Mouse (Mus musculus) hindbrain, embryonic 15.5 days (tissue): ENCODE data around the gene Trcg1. TPM values are rescaled to one million over a fixed set of nuclear protein-coding genes. Genes with fewer than 3 reads are reported as not detected.
"Not testable (repeated sequence)": the region's sequence is repeated elsewhere in the genome, so short reads cannot be mapped to it uniquely, and the experiment has no call there.

ENCODE experiments used
- ATAC-seq: fragments of 200-750 bp; cut with Nextera tagmentation; 2 replicates; pipeline ENCODE4 v1.8.0; 2017; ENCODE audit warnings: low read depth, moderate number of reproducible peaks, moderate TSS enrichment; ENCODE audit not compliant: low FRiP score
- H3K27ac ChIP-seq: fragments of 300-500 bp; sonication (generic); replicated peaks from 2 replicates; pipeline ENCODE4 v1.5.1; 2015; ENCODE audit warnings: mild to moderate bottlenecking, inconsistent platforms
- H3K27me3 ChIP-seq: fragments of 300-500 bp; sonication (generic); 2 replicates; pipeline ENCODE4 v1.6.1; 2015; ENCODE audit warnings: control low read depth, inconsistent platforms
- H3K36me3 ChIP-seq: fragments of 300-500 bp; sonication (generic); 2 replicates; pipeline ENCODE4 v1.6.1; 2015; ENCODE audit warnings: control low read depth, inconsistent platforms
- H3K4me1 ChIP-seq: fragments of 300-500 bp; sonication (generic); replicated peaks from 2 replicates; pipeline ENCODE4 v1.6.1; 2015; ENCODE audit warnings: control low read depth, inconsistent platforms
- H3K4me2 ChIP-seq: fragments of 300-500 bp; sonication (generic); 2 replicates; pipeline ENCODE4 v1.6.1; 2015; ENCODE audit warnings: moderate library complexity, mild to moderate bottlenecking, inconsistent platforms
- H3K4me3 ChIP-seq: fragments of 300-500 bp; sonication (generic); 2 replicates; pipeline ENCODE4 v1.5.1; 2015; ENCODE audit warnings: mild to moderate bottlenecking, inconsistent platforms
- H3K9ac ChIP-seq: fragments of 300-500 bp; sonication (generic); 2 replicates; pipeline ENCODE4 v1.6.1; 2015; ENCODE audit warnings: inconsistent platforms
- H3K9me3 ChIP-seq: fragments of 300-500 bp; sonication (generic); 2 replicates; pipeline ENCODE4 v1.6.1; 2016; ENCODE audit warnings: control low read depth, inconsistent platforms
- WGBS: fragments of 180-500 bp; shearing (Covaris S2); methylation state at CpG from one replicate; pipeline ENCODE4 v1.1.7; 2015; 5-methylcytosine and 5-hydroxymethylcytosine counted together
- polyA plus RNA-seq: library from polyadenylated mRNA; unstranded; fragments of >200 nt; fragmentation: Nextera tagmentation; extraction: Ambion mirVana; gene quantifications from 2 replicates; pipeline ENCODE4 v1.2.1, GENCODE M21; 2015

The Trcg1 gene
- polyA plus RNA-seq, 1 experiment from 2014 or later, result not detected

DNA sequence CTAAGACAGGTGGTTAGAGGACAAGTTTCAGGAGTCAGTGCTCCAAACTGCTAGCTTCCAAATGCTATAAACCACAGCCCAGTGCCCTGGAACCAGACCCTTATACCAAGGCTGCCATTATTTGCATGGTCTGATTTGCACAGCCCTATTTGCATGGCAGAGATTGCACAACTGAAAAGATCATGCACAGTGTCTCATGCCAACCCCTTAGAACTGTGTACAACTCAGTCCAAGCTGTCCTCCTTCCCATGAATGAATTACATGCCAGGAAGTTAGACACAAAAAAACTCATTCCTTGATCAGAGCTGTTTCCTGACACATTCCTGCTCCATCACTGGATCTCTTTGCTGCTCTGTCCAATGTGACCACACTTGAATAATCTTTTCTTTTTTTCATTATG, 13.0 kb upstream of the Trcg1 start:
- no peaks in the 10 kb centered on the region for H3K4me1 ChIP-seq
- H3K27ac ChIP-seq, result no peak overlapping the region
- ATAC-seq, result no peak
- H3K4me3 ChIP-seq, result no peak overlapping the region
- H3K9ac ChIP-seq, result no peak overlapping the region
- no peaks in the 10 kb centered on the region for H3K27me3 ChIP-seq
- H3K36me3 ChIP-seq, result no peaks in the 10 kb centered on the region
- H3K4me2 ChIP-seq, result no peak overlapping the region
- no peaks in the 10 kb centered on the region for H3K9me3 ChIP-seq

DNA sequence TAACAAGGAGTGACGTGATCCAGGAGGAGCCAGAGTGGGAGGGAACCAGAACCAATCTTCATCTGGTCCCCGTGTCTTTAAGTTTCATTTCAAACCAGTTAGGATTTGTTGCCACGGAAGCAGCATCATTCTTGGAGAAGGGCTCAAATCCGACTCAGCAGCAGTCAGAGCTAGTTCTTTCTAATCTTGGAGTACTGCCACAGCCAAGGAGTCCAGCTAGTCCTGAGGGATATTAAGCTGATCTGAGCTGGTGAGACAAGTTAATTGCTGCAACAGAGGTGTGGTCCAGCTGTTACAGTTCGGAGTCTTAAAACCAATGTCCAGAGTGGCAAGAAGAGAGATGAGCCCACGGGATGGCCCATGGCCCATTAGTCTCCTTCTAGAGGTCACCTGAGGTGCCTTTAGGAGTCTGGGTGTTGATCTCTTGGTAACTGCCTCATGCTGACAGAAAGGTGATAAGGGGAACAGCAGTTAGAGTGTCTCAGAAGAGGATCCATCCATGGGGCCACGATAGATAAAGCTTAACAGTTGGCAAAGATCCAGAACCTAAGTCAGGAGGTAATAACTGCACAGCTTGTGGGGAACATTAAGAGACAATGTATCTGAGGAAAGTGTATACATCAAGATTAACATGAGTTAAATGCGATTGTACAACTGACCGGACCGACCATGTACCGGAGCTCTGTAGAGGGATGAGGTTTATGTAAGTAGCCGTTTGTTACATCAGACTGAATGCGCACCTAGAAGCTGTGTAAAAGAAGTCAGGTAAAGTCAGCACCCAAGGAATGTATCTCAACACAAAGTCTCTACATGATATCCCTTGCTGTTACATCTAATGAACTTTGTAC, 10.4 kb upstream of the Trcg1 start:
- WGBS, result 82% methylated on average over 13 of the region's 13 CpGs

GRCm38 (mm10) chr9:57226628-57227122, 9.7 kb upstream of the Trcg1 start:
- not testable (repeated sequence) for H3K4me3 ChIP-seq, H3K27me3 ChIP-seq, H3K36me3 ChIP-seq, H3K9ac ChIP-seq, H3K4me2 ChIP-seq, H3K4me1 ChIP-seq, H3K9me3 ChIP-seq, ATAC-seq, H3K27ac ChIP-seq
- WGBS, result 87% methylated on average over 6 of the region's 6 CpGs

More for the DNA sequence above, 10.4 kb upstream of the Trcg1 start:
- no peak for ATAC-seq
- Histone ChIP-seq H3K9ac (no peak overlapping the region), H3K4me3 (no peak overlapping the region), H3K9me3 (no peaks in the 10 kb centered on the region), H3K4me2 (no peak overlapping the region), H3K4me1 (no peaks in the 10 kb centered on the region), H3K27me3 (no peaks in the 10 kb centered on the region), H3K36me3 (no peaks in the 10 kb centered on the region), H3K27ac (no peak overlapping the region)

- Histone ChIP-seq H3K4me3 (no peak overlapping the region), H3K9me3 (no peaks in the 10 kb centered on the region), H3K27me3 (no peaks in the 10 kb centered on the region), H3K4me2 (no peak overlapping the region), H3K9ac (no peak overlapping the region), H3K4me1 (no peaks in the 10 kb centered on the region), H3K36me3 (no peaks in the 10 kb centered on the region), H3K27ac (no peak overlapping the region)
- ATAC-seq, result no peak
- WGBS, result 73% methylated on average over 5 of the region's 5 CpGs
Measured at GRCm38 (mm10) chr9:57227203-57227602, 9.2 kb upstream of the Trcg1 start.

GRCm38 (mm10) chr9:57228186-57228585, 8.2 kb upstream of the Trcg1 start:
- H3K36me3 ChIP-seq, result no peaks in the 10 kb centered on the region
- H3K9me3 ChIP-seq, result no peaks in the 10 kb centered on the region
- H3K27me3 ChIP-seq, result no peaks in the 10 kb centered on the region
- no peak overlapping the region for H3K4me3 ChIP-seq
- no peak overlapping the region for H3K4me2 ChIP-seq
- no peak overlapping the region for H3K9ac ChIP-seq
- no peak for ATAC-seq
- WGBS, result 77% methylated on average over 4 of the region's 4 CpGs
- no peaks in the 10 kb centered on the region for H3K4me1 ChIP-seq
- no peak overlapping the region for H3K27ac ChIP-seq

GRCm38 (mm10) chr9:57229726-57230125, 6.6 kb upstream of the Trcg1 start:
- H3K36me3 ChIP-seq, result no peaks in the 10 kb centered on the region
- no peak overlapping the region for H3K27ac ChIP-seq
- no peaks in the 10 kb centered on the region for H3K9me3 ChIP-seq
- 87% methylated on average over 4 of the region's 4 CpGs for WGBS
- H3K27me3 ChIP-seq, result no peaks in the 10 kb centered on the region
- H3K4me3 ChIP-seq, result no peak overlapping the region
- no peak for ATAC-seq
- H3K4me2 ChIP-seq, result no peak overlapping the region
- H3K9ac ChIP-seq, result no peak overlapping the region
- no peaks in the 10 kb centered on the region for H3K4me1 ChIP-seq

GRCm38 (mm10) chr9:57230146-57230783, 6.1 kb upstream of the Trcg1 start:
- H3K4me2 ChIP-seq, result no peak overlapping the region
- no peak for ATAC-seq
- no peak overlapping the region for H3K27ac ChIP-seq
- H3K4me3 ChIP-seq, result no peak overlapping the region
- H3K36me3 ChIP-seq, result no peaks in the 10 kb centered on the region
- H3K9me3 ChIP-seq, result no peaks in the 10 kb centered on the region
- no peaks in the 10 kb centered on the region for H3K27me3 ChIP-seq
- WGBS, result 79% methylated on average over 9 of the region's 9 CpGs
- no peak overlapping the region for H3K9ac ChIP-seq
- no peaks in the 10 kb centered on the region for H3K4me1 ChIP-seq

- Histone ChIP-seq H3K36me3 (no peaks in the 10 kb centered on the region), H3K27me3 (no peaks in the 10 kb centered on the region), H3K27ac (no peak overlapping the region), H3K4me1 (no peaks in the 10 kb centered on the region), H3K4me3 (no peak overlapping the region), H3K9ac (no peak overlapping the region), H3K4me2 (no peak overlapping the region), H3K9me3 (no peaks in the 10 kb centered on the region)
- no peak for ATAC-seq
- 76% methylated on average over 8 of the region's 8 CpGs for WGBS
Measured at GRCm38 (mm10) chr9:57231536-57232255, 4.7 kb upstream of the Trcg1 start.

- Histone ChIP-seq H3K27ac (no peak overlapping the region), H3K36me3 (no peaks in the 10 kb centered on the region), H3K4me3 (no peak overlapping the region), H3K4me2 (no peak overlapping the region), H3K9ac (no peak overlapping the region), H3K4me1 (no peaks in the 10 kb centered on the region), H3K9me3 (no peaks in the 10 kb centered on the region), H3K27me3 (no peaks in the 10 kb centered on the region)
- 92% methylated on average over 5 of the region's 5 CpGs for WGBS
- no peak for ATAC-seq
Measured at GRCm38 (mm10) chr9:57232341-57232940, 3.9 kb upstream of the Trcg1 start.

DNA sequence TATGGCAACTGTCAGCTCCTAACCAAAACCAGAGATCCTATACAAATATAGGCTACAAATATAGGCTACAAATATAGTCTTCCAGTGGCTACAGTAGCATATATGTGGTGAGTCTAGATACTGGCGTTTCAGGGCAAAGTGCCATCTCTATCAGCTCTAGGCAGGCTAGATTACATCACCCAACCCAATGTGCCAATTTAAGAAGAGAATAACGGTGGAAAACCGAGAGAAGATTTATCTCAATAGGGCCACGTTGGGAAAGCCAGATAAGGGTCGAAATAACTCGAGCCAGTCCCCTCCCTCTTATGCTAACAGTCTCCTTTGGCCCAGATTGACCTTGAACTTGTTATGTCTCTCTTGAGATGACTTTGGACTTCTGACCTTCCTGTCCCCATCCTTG, 3.2 kb upstream of the Trcg1 start:
- WGBS, result 86% methylated on average over 6 of the region's 6 CpGs

GRCm38 (mm10) chr9:57233767-57234166, 2.6 kb upstream of the Trcg1 start:
- 90% methylated on average over 3 of the region's 3 CpGs for WGBS
- Histone ChIP-seq H3K27me3 (no peaks in the 10 kb centered on the region), H3K4me3 (no peak overlapping the region), H3K4me2 (no peak overlapping the region), H3K9me3 (no peaks in the 10 kb centered on the region), H3K9ac (no peak overlapping the region), H3K27ac (no peak overlapping the region), H3K36me3 (no peaks in the 10 kb centered on the region), H3K4me1 (no peaks in the 10 kb centered on the region)
- ATAC-seq, result no peak

More for the DNA sequence above, 3.2 kb upstream of the Trcg1 start:
- Histone ChIP-seq H3K4me3 (no peak overlapping the region), H3K4me1 (no peaks in the 10 kb centered on the region), H3K36me3 (no peaks in the 10 kb centered on the region), H3K9me3 (no peaks in the 10 kb centered on the region), H3K9ac (no peak overlapping the region), H3K4me2 (no peak overlapping the region), H3K27ac (no peak overlapping the region), H3K27me3 (no peaks in the 10 kb centered on the region)
- ATAC-seq, result no peak

- WGBS, result 79% methylated on average over 5 of the region's 5 CpGs
- H3K4me1 ChIP-seq, result no peaks in the 10 kb centered on the region
- no peak for ATAC-seq
- H3K27ac ChIP-seq, result no peak overlapping the region
- no peak overlapping the region for H3K4me2 ChIP-seq
- H3K27me3 ChIP-seq, result no peaks in the 10 kb centered on the region
- H3K9me3 ChIP-seq, result no peaks in the 10 kb centered on the region
- no peak overlapping the region for H3K9ac ChIP-seq
- no peaks in the 10 kb centered on the region for H3K36me3 ChIP-seq
- no peak overlapping the region for H3K4me3 ChIP-seq
Measured at GRCm38 (mm10) chr9:57237705-57238104, 1.3 kb downstream of the Trcg1 start.
